Mouse (Mus musculus): ENCODE data around the gene Tnrc6b.

DNA sequence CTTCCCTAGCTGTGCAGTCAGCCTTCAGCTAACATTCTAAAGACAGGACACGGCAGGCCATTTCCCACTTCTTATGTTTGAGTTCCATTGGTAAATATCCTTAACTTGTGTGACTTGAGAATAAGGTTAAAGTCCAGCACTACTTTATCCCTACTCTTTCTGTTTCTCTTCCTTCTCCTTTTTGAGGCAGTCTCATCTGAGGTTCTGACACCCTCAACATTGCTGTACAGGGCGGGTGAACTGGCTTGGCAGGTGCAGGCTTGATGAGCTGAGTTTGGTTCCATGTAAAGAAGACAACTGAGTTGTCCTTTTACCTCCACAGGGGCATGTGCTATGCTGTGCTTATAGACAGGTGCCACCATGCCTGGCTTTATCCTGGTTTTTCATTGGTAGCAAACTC lies 272.2 kb downstream of the Tnrc6b start:
- TF ChIP-seq CTCF (IDR thresholded peaks at IDR 0.05; ENCODE audit: low read depth) (no peak), EP300 (IDR thresholded peaks at IDR 0.05; ENCODE audit: low read depth) (no peak)
